Mouse (Mus musculus): ENCODE measurements around the gene Mpp3. TPM values are rescaled to one million over a fixed set of nuclear protein-coding genes. Genes with fewer than 3 reads are reported as not detected.

Gene Mpp3
- polyA plus RNA-seq, 1 experiment from 2014 or later: 56.6 TPM

GRCm38 (mm10) chr11:101957476-101957875 is 70.8 kb downstream of the Mpp3 start:
- H3K36me3 ChIP-seq: no peaks in the 10 kb centered on the region
- H3K9ac ChIP-seq (replicated peaks): no peak overlapping the region
- peaks cover 35% of the 10 kb centered on the region for H3K27me3 ChIP-seq (replicated peaks)
- no peak overlapping the region for H3K4me3 ChIP-seq (replicated peaks)
- H3K27ac ChIP-seq (replicated peaks): no peak overlapping the region
- H3K4me2 ChIP-seq: no peak overlapping the region
- H3K4me1 ChIP-seq: peaks cover 12% of the 10 kb centered on the region
- WGBS: 42% methylated on average over 5 of the region's 5 CpGs
- ATAC-seq (ENCODE audit: low FRiP score): no peak
- no peaks in the 10 kb centered on the region for H3K9me3 ChIP-seq (replicated peaks)

- Histone ChIP-seq H3K4me2 (no peak overlapping the region; the same call in 1 of the 2 replicates), H3K36me3 (no peaks in the 10 kb centered on the region), H3K9me3 (replicated peaks) (no peaks in the 10 kb centered on the region), H3K9ac (replicated peaks) (no peak overlapping the region), H3K4me1 (peaks cover 12% of the 10 kb centered on the region), H3K4me3 (replicated peaks) (no peak overlapping the region), H3K27me3 (replicated peaks) (0 out of 2 replicates have a peak, but pooled peaks cover 9% of the 10 kb centered on the region), H3K27ac (replicated peaks) (no peak overlapping the region)
- 82% methylated on average over 4 of the region's 4 CpGs for WGBS
- no peak for ATAC-seq (ENCODE audit: low FRiP score)
Observed at GRCm38 (mm10) chr11:101953441-101953840, 74.8 kb downstream of the Mpp3 start.

GRCm38 (mm10) chr11:101952541-101953341 is 75.5 kb downstream of the Mpp3 start:
- peak overlapping the region; percentile 9; the same call in 1 of the 2 replicates for H3K4me2 ChIP-seq
- H3K27ac ChIP-seq (replicated peaks): no peak overlapping the region
- ATAC-seq (ENCODE audit: low FRiP score): no peak
- H3K9ac ChIP-seq (replicated peaks): no peak overlapping the region
- WGBS: 36% methylated on average over 24 of the region's 24 CpGs
- no peak overlapping the region for H3K4me3 ChIP-seq (replicated peaks)
- 0 out of 2 replicates have a peak, but pooled peaks cover 9% of the 10 kb centered on the region for H3K27me3 ChIP-seq (replicated peaks)
- no peaks in the 10 kb centered on the region for H3K36me3 ChIP-seq
- no peaks in the 10 kb centered on the region for H3K9me3 ChIP-seq (replicated peaks)
- peaks cover 12% of the 10 kb centered on the region for H3K4me1 ChIP-seq

- H3K4me3 ChIP-seq (replicated peaks): no peak overlapping the region
- H3K9me3 ChIP-seq (replicated peaks): no peaks in the 10 kb centered on the region
- H3K4me2 ChIP-seq: no peak overlapping the region
- H3K9ac ChIP-seq (replicated peaks): no peak overlapping the region
- 90% methylated on average over 5 of the region's 5 CpGs for WGBS
- H3K4me1 ChIP-seq: peaks cover 8% of the 10 kb centered on the region
- H3K27me3 ChIP-seq (replicated peaks): 0 out of 2 replicates have a peak, but pooled peaks cover 3% of the 10 kb centered on the region
- H3K27ac ChIP-seq (replicated peaks): no peak overlapping the region
- no peaks in the 10 kb centered on the region for H3K36me3 ChIP-seq
- ATAC-seq (ENCODE audit: low FRiP score): no peak
Observed at GRCm38 (mm10) chr11:101950021-101950420, 78.2 kb downstream of the Mpp3 start.

Other genes starting within 250 kb of the Mpp3 start
- gene Etv4, start 243.1 kb downstream of the Mpp3 start, polyA plus RNA-seq (2015; fragmentation: Nextera tagmentation; extraction: Ambion mirVana): 25.9 and 29.5 TPM in 2 replicates
- gene Meox1, start 134.1 kb downstream of the Mpp3 start, polyA plus RNA-seq (2015; fragmentation: Nextera tagmentation; extraction: Ambion mirVana): 1.3 and 2.0 TPM in 2 replicates
- gene Sost, start 61.4 kb downstream of the Mpp3 start, polyA plus RNA-seq (2015; fragmentation: Nextera tagmentation; extraction: Ambion mirVana): 0.23 TPM in 1 of 2 replicates, not detected in the other
- gene Cfap97d1, start 44.2 kb downstream of the Mpp3 start, polyA plus RNA-seq (2015; fragmentation: Nextera tagmentation; extraction: Ambion mirVana): not detected in 2 replicates
- gene Dusp3, start 41.4 kb downstream of the Mpp3 start, polyA plus RNA-seq (2015; fragmentation: Nextera tagmentation; extraction: Ambion mirVana): 26.4 and 28.9 TPM in 2 replicates
- 0.64 and 0.88 TPM in 2 replicates for gene Cd300lg, start 13.0 kb upstream of the Mpp3 start, polyA plus RNA-seq (2015; fragmentation: Nextera tagmentation; extraction: Ambion mirVana)
- 30.4 and 31.8 TPM in 2 replicates for gene Mpp2, start 60.1 kb upstream of the Mpp3 start, polyA plus RNA-seq (2015; fragmentation: Nextera tagmentation; extraction: Ambion mirVana)
- gene Ppy, start 72.9 kb upstream of the Mpp3 start, polyA plus RNA-seq (2015; fragmentation: Nextera tagmentation; extraction: Ambion mirVana): 0.36 TPM in 1 of 2 replicates, not detected in the other
- gene Pyy, start 79.4 kb upstream of the Mpp3 start, polyA plus RNA-seq (2015; fragmentation: Nextera tagmentation; extraction: Ambion mirVana): 1.0 and 7.8 TPM in 2 replicates
- gene Nags, start 117.1 kb upstream of the Mpp3 start, polyA plus RNA-seq (2015; fragmentation: Nextera tagmentation; extraction: Ambion mirVana): 0.10 TPM in 1 of 2 replicates, not detected in the other
- 41.2 and 41.5 TPM in 2 replicates for gene Tmem101, start 127.9 kb upstream of the Mpp3 start, polyA plus RNA-seq (2015; fragmentation: Nextera tagmentation; extraction: Ambion mirVana)
- 111 and 121 TPM in 2 replicates for gene Lsm12, start 156.8 kb upstream of the Mpp3 start, polyA plus RNA-seq (2015; fragmentation: Nextera tagmentation; extraction: Ambion mirVana)
- 40.4 and 42.0 TPM in 2 replicates for gene G6pc3, start 161.2 kb upstream of the Mpp3 start, polyA plus RNA-seq (2015; fragmentation: Nextera tagmentation; extraction: Ambion mirVana)
- 74.0 and 77.4 TPM in 2 replicates for gene Hdac5, start 201.7 kb upstream of the Mpp3 start, polyA plus RNA-seq (2015; fragmentation: Nextera tagmentation; extraction: Ambion mirVana)
- 2.2 and 5.1 TPM in 2 replicates for gene BC030867, start 220.4 kb upstream of the Mpp3 start, polyA plus RNA-seq (2015; fragmentation: Nextera tagmentation; extraction: Ambion mirVana)
- 0.10 and 0.12 TPM in 2 replicates for gene Asb16, start 240.3 kb upstream of the Mpp3 start, polyA plus RNA-seq (2015; fragmentation: Nextera tagmentation; extraction: Ambion mirVana)

Data from neural tube, embryonic 15.5 days (tissue).